Mouse (Mus musculus): ENCODE results near the gene Ms4a14.
"Not testable (repeated sequence)": the region's sequence is repeated elsewhere in the genome, so short reads cannot be mapped to it uniquely, and the experiment has no call there.

Ms4a14 gene

DNA sequence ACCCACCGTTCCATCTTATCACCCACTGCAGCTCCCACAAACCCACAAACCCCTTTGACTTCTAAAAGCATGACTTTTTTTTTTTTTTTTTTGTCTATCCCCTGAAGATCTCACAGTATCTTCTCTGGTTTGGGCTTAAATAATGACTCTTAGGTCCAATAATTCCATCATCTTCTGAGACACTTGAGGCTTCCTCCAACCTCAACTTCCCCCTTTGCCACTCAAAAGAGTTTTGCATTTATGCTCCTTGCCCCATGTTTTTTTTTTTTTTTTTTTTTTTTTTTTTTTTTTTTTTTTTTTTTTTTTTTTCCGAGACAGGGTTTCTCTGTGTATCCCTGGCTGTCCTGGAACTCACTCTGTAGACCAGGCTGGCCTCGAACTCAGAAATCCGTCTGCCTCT is 51.3 kb downstream of the Ms4a14 start:
- DNase-seq = not testable (repeated sequence)

DNA sequence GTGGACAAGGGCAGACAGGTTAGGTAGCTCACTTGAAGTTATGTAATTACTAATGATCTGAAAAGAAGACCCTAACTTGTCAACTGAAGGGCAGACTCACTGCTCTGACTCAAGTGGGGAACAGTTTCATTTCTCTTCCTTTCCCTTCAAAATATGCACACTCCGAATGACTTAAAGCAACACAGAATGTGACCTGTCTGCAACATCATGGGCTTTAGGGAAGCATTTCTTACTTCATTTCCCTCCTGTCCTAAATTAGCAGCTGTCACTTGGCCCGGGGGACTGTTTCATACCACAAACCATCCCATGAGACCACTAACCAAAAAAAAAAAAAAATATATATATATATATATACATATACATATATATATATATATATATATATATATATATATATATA is 52.7 kb downstream of the Ms4a14 start:
- no peak for DNase-seq

Data from right cerebral cortex, postnatal 14 days (tissue).